Mouse (Mus musculus) forebrain, embryonic 16.5 days (tissue): ENCODE data around the gene Fez2. TPM values are rescaled to one million over a fixed set of nuclear protein-coding genes. Genes with fewer than 3 reads are reported as not detected.

Source experiments
- ATAC-seq: fragments of 200-750 bp; cut with Nextera tagmentation; 2 replicates; pipeline ENCODE4 v1.8.0; 2017; ENCODE audit warnings: mild to moderate bottlenecking, moderate library complexity
- H3K27ac ChIP-seq: fragments of 300-500 bp; sonication (generic); 2 replicates; pipeline ENCODE4 v1.5.1; 2014; ENCODE audit warnings: low read length, control low read depth
- H3K27me3 ChIP-seq: fragments of 300-500 bp; sonication (generic); replicated peaks from 2 replicates; pipeline ENCODE4 v1.6.1; 2014; ENCODE audit warnings: low read length; ENCODE audit not compliant: control insufficient read depth, insufficient read depth
- H3K36me3 ChIP-seq: fragments of 300-500 bp; sonication (generic); 2 replicates; pipeline ENCODE4 v1.6.1; 2014; ENCODE audit not compliant: control insufficient read depth, insufficient read depth
- H3K4me1 ChIP-seq: fragments of 300-500 bp; sonication (generic); replicated peaks from 2 replicates; pipeline ENCODE4 v1.6.1; 2014; ENCODE audit warnings: low read length; ENCODE audit not compliant: control insufficient read depth, insufficient read depth
- H3K4me2 ChIP-seq: fragments of 300-500 bp; sonication (generic); 2 replicates; pipeline ENCODE4 v1.6.1; 2014; ENCODE audit warnings: mild to moderate bottlenecking, low read length, control low read depth
- H3K4me3 ChIP-seq: fragments of 300-500 bp; sonication (generic); replicated peaks from 2 replicates; pipeline ENCODE4 v1.5.1; 2014; ENCODE audit warnings: mild to moderate bottlenecking, low read length, control low read depth
- H3K9ac ChIP-seq: fragments of 300-500 bp; sonication (generic); replicated peaks from 2 replicates; pipeline ENCODE4 v1.6.1; 2014; ENCODE audit warnings: low read depth, low read length, control low read depth
- H3K9me3 ChIP-seq: fragments of 300-500 bp; sonication (generic); 2 replicates; pipeline ENCODE4 v1.6.1; 2016; ENCODE audit warnings: low read length; ENCODE audit not compliant: control insufficient read depth
- WGBS: fragments of 180-500 bp; shearing (Covaris S2); extraction: QIAGEN DNeasy Blood & Tissue Kit; methylation state at CpG from one replicate; pipeline ENCODE4 v1.1.7; 2014; 5-methylcytosine and 5-hydroxymethylcytosine counted together
- polyA plus RNA-seq: library from polyadenylated mRNA; unstranded; fragments of >200 nt; fragmentation: Nextera tagmentation; extraction: Ambion mirVana; gene quantifications from 2 replicates; pipeline ENCODE4 v1.2.1, GENCODE M21; 2015

Gene Fez2
- polyA plus RNA-seq, 1 experiment from 2014 or later: 40.2 TPM

DNA sequence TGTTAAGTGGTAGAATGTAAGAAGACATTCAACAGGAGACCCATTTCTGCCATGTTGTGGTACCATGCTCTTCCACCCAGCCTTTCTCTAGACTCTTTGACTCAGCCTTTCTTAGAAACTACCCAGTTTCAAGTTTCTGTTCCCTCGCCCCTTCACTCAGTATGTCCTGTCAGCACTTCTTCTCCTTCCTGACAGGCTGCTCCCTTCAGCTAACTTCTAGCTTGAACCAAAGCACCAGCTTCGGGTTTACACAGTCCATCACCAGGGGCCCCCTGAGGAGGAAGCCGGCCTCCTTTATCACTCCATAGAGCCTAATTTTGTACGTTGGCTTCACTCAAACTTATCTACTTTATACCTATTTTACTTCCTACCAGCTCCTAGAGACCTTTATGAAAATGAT is 1.3 kb upstream of the Fez2 start:
- H3K4me1 ChIP-seq: no peaks in the 10 kb centered on the region; the same call in 1 of the 2 replicates
- no peak for ATAC-seq
- no peak overlapping the region for H3K4me3 ChIP-seq
- H3K27ac ChIP-seq: no peak overlapping the region
- no peaks in the 10 kb centered on the region for H3K36me3 ChIP-seq
- H3K27me3 ChIP-seq: no peaks in the 10 kb centered on the region
- H3K9ac ChIP-seq: no peak overlapping the region
- no peak overlapping the region for H3K4me2 ChIP-seq
- 79% methylated on average over 4 of the region's 4 CpGs for whole genome bisulfite sequencing
- no peaks in the 10 kb centered on the region for H3K9me3 ChIP-seq

DNA sequence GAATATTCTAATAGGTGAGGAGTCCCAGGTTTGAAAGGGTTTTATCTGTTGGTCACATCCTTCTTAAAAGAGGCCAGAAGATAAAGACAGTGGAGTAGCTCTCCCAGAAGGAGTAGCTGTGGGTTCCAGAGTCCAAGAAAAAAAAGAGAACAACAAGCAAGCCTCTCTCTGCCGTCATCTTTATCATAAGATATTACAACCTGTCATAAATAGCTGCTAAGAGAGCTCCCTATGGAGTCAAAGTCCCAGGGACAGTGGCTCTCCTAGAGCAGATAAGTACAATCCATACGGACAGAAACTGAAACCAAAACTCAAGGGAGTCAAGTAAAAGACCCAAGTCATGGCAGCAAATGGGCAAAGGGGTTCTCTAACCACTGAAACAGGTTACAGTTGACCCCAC is 2.7 kb downstream of the Fez2 start:
- no peak for ATAC-seq
- H3K9ac ChIP-seq: no peak overlapping the region
- H3K4me2 ChIP-seq: no peak overlapping the region
- H3K27ac ChIP-seq: no peak overlapping the region
- H3K27me3 ChIP-seq: no peaks in the 10 kb centered on the region
- no peak overlapping the region for H3K4me3 ChIP-seq
- no peaks in the 10 kb centered on the region; the same call in 1 of the 2 replicates for H3K4me1 ChIP-seq
- WGBS: 88% methylated on average over 2 of the region's 2 CpGs
- no peaks in the 10 kb centered on the region for H3K36me3 ChIP-seq
- H3K9me3 ChIP-seq: no peaks in the 10 kb centered on the region

DNA sequence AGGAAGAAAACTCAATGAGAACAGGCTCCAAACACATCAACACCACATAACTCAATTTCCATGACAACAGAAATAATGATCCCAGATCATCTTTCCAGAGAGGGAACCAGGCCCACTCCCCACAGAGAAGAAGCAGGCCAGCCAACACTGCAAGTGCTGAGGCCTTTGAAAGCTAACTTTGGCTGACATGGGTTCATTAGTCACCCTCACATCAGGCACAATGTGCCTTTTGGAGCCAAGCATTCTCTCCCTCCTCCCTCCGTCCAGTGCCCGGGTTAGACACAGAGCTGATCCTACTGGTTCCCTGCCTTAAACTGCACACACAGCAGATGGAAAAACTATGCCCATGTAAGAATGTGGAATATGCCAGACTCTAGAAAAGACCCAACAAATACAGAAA is 8.1 kb downstream of the Fez2 start:
- Histone ChIP-seq H3K27ac (no peak overlapping the region), H3K4me1 (peaks cover 4% of the 10 kb centered on the region; the same call in 1 of the 2 replicates), H3K36me3 (no peaks in the 10 kb centered on the region), H3K9ac (no peak overlapping the region), H3K9me3 (no peaks in the 10 kb centered on the region), H3K4me2 (no peak overlapping the region), H3K4me3 (no peak overlapping the region), H3K27me3 (no peaks in the 10 kb centered on the region)
- 24% methylated on average over 2 of the region's 2 CpGs for WGBS
- ATAC-seq: peak; percentile 66

DNA sequence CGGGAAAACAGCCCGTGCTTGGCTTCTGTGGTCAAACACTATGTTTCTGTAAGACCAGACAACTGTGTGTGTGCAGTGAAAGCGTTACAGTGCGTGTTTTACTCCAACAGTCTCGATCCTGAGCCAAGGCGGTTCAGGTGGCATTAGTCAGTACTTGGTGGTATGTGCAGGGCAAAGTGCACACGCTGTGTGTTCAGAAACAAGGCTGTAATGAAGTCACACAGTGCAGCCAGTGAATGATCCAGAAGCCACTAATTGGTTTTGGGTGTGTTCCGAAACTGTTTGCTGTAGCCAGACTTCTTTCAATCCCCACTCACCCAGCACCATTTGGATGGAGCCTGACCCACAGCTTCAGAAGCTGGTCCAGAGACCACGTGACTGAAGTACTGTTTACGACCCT is 9.6 kb downstream of the Fez2 start:
- Histone ChIP-seq H3K4me3 (no peak overlapping the region), H3K9me3 (no peaks in the 10 kb centered on the region), H3K4me1 (peaks cover 4% of the 10 kb centered on the region; the same call in 1 of the 2 replicates), H3K4me2 (no peak overlapping the region), H3K36me3 (0 out of 2 replicates have a peak, but pooled peaks cover 3% of the 10 kb centered on the region), H3K27ac (no peak overlapping the region), H3K27me3 (no peaks in the 10 kb centered on the region), H3K9ac (no peak overlapping the region)
- peak; percentile 24; the same call in 1 of the 2 replicates for ATAC-seq
- WGBS: 68% methylated on average over 10 of the region's 10 CpGs

DNA sequence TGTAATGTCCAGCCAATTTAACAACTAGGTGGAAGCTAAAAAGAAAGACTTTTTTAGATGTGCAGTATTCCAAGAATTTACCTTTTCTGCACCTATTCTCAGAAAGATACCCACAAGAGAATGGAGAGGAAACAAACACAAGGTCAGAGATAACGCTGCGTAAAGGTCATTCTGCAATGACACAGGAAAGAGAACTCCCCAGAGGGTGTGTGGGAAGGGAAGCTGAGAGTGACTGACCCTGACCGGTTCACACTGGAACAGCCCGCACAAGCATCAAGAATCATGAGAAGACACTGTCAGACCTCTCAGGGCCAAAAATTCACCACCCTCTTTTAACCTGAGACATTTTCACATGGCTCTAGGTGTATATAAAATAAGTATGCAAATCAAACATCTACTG is 10.4 kb downstream of the Fez2 start:
- peaks cover 4% of the 10 kb centered on the region; the same call in 1 of the 2 replicates for H3K4me1 ChIP-seq
- 80% methylated on average over 4 of the region's 4 CpGs for WGBS

DNA sequence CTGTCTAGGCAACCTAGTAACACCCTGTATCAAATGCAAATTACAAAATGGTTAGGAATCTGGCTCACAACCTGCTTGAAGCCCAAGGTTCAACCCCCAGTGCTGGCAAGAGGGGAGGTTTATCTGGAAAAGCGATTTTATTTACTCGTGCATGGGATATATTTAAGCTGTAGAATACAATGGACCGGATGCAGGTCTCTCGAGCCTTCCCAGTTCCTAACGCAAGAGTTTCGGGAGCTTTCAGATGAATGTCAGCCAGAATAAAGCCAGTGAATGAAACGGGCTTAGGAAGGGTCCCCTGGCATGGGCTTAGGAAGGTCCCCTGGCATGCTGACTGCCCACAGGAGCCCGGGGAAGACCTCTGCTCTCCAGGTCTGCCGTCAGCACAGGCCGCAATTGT is 11.1 kb downstream of the Fez2 start:
- no peak overlapping the region for H3K4me3 ChIP-seq
- H3K36me3 ChIP-seq: 0 out of 2 replicates have a peak, but pooled peaks cover 3% of the 10 kb centered on the region
- no peak for ATAC-seq
- no peak overlapping the region for H3K9ac ChIP-seq
- no peak overlapping the region for H3K4me2 ChIP-seq
- peaks cover 4% of the 10 kb centered on the region; the same call in 1 of the 2 replicates for H3K4me1 ChIP-seq
- WGBS: 81% methylated on average over 10 of the region's 10 CpGs
- no peaks in the 10 kb centered on the region for H3K27me3 ChIP-seq
- no peak overlapping the region for H3K27ac ChIP-seq
- H3K9me3 ChIP-seq: no peaks in the 10 kb centered on the region

More for the DNA sequence above, 10.4 kb downstream of the Fez2 start:
- Histone ChIP-seq H3K9me3 (no peaks in the 10 kb centered on the region), H3K4me2 (no peak overlapping the region), H3K27ac (no peak overlapping the region), H3K36me3 (0 out of 2 replicates have a peak, but pooled peaks cover 3% of the 10 kb centered on the region), H3K9ac (no peak overlapping the region), H3K4me3 (no peak overlapping the region), H3K27me3 (no peaks in the 10 kb centered on the region)
- no peak for ATAC-seq

DNA sequence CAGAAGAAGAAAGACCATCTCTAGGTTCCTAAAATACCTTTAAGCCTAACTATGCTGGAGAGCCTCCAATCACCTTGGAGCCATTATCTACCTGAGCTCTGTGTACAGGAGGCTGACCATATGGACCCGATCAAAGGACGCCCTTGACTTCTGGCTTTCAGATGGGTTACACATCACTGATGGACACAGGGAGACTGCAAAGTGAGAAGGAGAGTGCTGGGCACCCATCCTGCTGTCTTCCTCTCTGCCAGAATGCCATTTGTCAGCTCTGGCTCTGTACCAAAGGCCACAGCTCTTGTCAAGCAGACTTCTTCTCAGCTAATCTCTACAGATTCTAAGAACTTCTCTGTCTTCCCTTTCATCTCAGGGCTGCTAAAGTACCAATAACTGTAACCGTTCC is 12.6 kb downstream of the Fez2 start:
- H3K27me3 ChIP-seq: no peaks in the 10 kb centered on the region
- no peak overlapping the region for H3K9ac ChIP-seq
- no peak overlapping the region for H3K27ac ChIP-seq
- H3K9me3 ChIP-seq: no peaks in the 10 kb centered on the region
- H3K4me3 ChIP-seq: no peak overlapping the region
- 100% methylated on average over 3 of the region's 3 CpGs for WGBS
- H3K4me1 ChIP-seq: peaks cover 4% of the 10 kb centered on the region; the same call in 1 of the 2 replicates
- 0 out of 2 replicates have a peak, but pooled peaks cover 3% of the 10 kb centered on the region for H3K36me3 ChIP-seq
- no peak overlapping the region for H3K4me2 ChIP-seq
- ATAC-seq: no peak

DNA sequence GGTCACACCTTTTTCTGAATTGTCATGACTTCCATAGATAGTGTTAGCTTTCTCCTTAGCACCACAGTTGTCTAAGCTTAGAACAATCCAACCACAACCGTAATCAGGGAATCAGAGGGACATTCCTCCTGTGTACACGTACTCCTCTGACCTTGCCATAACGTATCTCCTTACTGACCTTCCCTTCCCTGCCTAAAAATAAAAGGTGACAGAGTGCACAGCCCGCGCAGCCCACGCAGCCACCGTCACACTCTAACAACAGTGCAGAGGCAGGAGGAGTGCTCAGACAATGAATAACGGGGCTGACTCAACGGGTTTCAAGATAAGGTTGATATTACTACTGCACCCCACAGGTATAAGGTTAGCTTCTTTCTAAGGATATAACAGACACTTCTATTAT is 14.1 kb downstream of the Fez2 start:
- no peaks in the 10 kb centered on the region for H3K27me3 ChIP-seq
- 95% methylated on average over 9 of the region's 9 CpGs for WGBS

DNA sequence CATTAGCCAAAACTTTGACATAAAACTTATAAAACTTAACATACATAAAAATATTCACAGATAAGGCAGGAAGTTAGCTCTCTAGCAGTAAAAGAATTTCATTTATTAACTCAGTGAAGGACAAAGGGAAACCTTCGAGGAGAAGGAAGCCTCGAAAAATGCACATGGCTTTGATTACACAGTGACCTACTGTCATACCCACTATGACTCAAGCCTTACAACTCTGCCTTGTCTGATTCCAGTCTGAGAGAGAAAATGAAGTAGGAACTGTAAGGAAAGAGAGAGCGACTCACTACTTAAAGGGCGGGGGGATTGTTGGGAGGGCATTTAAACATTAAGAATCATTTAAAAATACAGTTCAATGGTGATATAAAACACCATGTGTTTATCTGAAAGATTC is 14.7 kb downstream of the Fez2 start:
- Histone ChIP-seq H3K27ac (no peak overlapping the region), H3K9ac (no peak overlapping the region), H3K27me3 (no peaks in the 10 kb centered on the region), H3K36me3 (0 out of 2 replicates have a peak, but pooled peaks cover 3% of the 10 kb centered on the region), H3K4me3 (no peak overlapping the region), H3K4me2 (no peak overlapping the region), H3K9me3 (no peaks in the 10 kb centered on the region), H3K4me1 (no peaks in the 10 kb centered on the region)
- no peak for ATAC-seq
- 92% methylated on average over 4 of the region's 4 CpGs for WGBS

More for the DNA sequence above, 14.1 kb downstream of the Fez2 start:
- Histone ChIP-seq H3K9ac (no peak overlapping the region), H3K9me3 (no peaks in the 10 kb centered on the region), H3K4me1 (no peaks in the 10 kb centered on the region), H3K36me3 (0 out of 2 replicates have a peak, but pooled peaks cover 3% of the 10 kb centered on the region), H3K4me2 (no peak overlapping the region), H3K27ac (no peak overlapping the region), H3K4me3 (no peak overlapping the region)
- ATAC-seq: no peak

DNA sequence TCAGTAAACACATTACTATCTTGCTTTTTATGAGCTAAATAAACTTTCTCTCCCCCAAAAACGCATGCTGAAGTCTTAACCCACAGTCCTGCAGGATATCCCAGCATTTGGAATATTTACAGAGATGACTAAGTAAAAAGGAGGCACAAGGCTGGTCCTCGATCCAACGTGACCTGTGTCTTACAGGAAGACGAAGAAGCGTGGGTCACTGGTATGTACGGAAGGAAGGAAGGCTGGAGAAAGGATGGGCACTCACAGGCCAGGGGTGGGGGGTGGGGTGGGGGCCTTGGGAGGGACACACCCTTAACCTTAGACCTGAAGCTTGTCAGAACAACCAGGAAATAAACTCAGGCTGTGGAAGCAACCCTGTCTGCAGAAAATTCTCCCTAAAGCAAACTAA is 15.8 kb downstream of the Fez2 start:
- no peaks in the 10 kb centered on the region for H3K27me3 ChIP-seq
- WGBS: 83% methylated on average over 6 of the region's 6 CpGs
- H3K4me3 ChIP-seq: no peak overlapping the region

More for the DNA sequence above, 15.8 kb downstream of the Fez2 start:
- Histone ChIP-seq H3K36me3 (0 out of 2 replicates have a peak, but pooled peaks cover 3% of the 10 kb centered on the region), H3K27ac (no peak overlapping the region), H3K9ac (no peak overlapping the region), H3K4me2 (no peak overlapping the region), H3K9me3 (no peaks in the 10 kb centered on the region), H3K4me1 (no peaks in the 10 kb centered on the region)
- no peak for ATAC-seq
